Mouse (Mus musculus) hindbrain, postnatal 0 days (tissue): ENCODE measurements around the gene Rnf10. TPM values are rescaled to one million over a fixed set of nuclear protein-coding genes. Genes with fewer than 3 reads are reported as not detected.
A peak's percentile ranks its signal among the peaks of the same experiment; 100 is the strongest.
"Not testable (repeated sequence)": the region's sequence is repeated elsewhere in the genome, so short reads cannot be mapped to it uniquely, and the experiment has no call there.

Experiments used
- ATAC-seq: fragments of 200-750 bp; cut with Nextera tagmentation; 2 replicates; pipeline ENCODE4 v1.8.0; 2017; ENCODE audit warnings: mild to moderate bottlenecking, moderate TSS enrichment, moderate library complexity
- DNase-seq: peaks from one replicate; pipeline ENCODE4 v3.0.0-alpha.2; 2015; ENCODE audit warnings: low spot score
- H3K27ac ChIP-seq: fragments of 300-500 bp; sonication (generic); 2 replicates; pipeline ENCODE4 v1.5.1; 2014; ENCODE audit warnings: mild to moderate bottlenecking
- H3K27me3 ChIP-seq: fragments of 300-500 bp; sonication (generic); 2 replicates; pipeline ENCODE4 v1.6.1; 2014; ENCODE audit warnings: low read length, mixed read lengths; ENCODE audit not compliant: insufficient read depth
- H3K36me3 ChIP-seq: fragments of 300-500 bp; sonication (generic); 2 replicates; pipeline ENCODE4 v1.6.1; 2014; ENCODE audit warnings: low read length, mixed read lengths; ENCODE audit not compliant: insufficient read depth
- H3K4me1 ChIP-seq: fragments of 300-500 bp; sonication (generic); 2 replicates; pipeline ENCODE4 v1.6.1; 2014; ENCODE audit warnings: antibody characterized with exemption, low read length, mixed read lengths; ENCODE audit not compliant: insufficient read depth
- H3K4me2 ChIP-seq: fragments of 300-500 bp; sonication (generic); 2 replicates; pipeline ENCODE4 v1.6.1; 2014; ENCODE audit warnings: low read depth, mild to moderate bottlenecking, low read length, moderate library complexity, mixed read lengths
- H3K4me3 ChIP-seq: fragments of 300-500 bp; sonication (generic); 2 replicates; pipeline ENCODE4 v1.5.1; 2014; ENCODE audit warnings: low read length
- H3K9ac ChIP-seq: fragments of 300-500 bp; sonication (generic); replicated peaks from 2 replicates; pipeline ENCODE4 v1.6.1; 2014; ENCODE audit warnings: mild to moderate bottlenecking, low read length, moderate library complexity, mixed read lengths
- H3K9me3 ChIP-seq: fragments of 300-500 bp; sonication (generic); 2 replicates; pipeline ENCODE4 v1.6.1; 2016; ENCODE audit warnings: low read length, mixed read lengths
- CTCF ChIP-seq: IDR thresholded peaks from 2 replicates; pipeline ENCODE4 v1.5.1; 2016; ENCODE audit warnings: antibody characterized with exemption, control low read depth, low read depth
- WGBS: fragments of 180-500 bp; shearing (Covaris S2); extraction: QIAGEN DNeasy Blood & Tissue Kit; methylation state at CpG from one replicate; pipeline ENCODE4 v1.1.7; 2014; 5-methylcytosine and 5-hydroxymethylcytosine counted together
- polyA plus RNA-seq: library from polyadenylated mRNA; unstranded; fragments of >200 nt; fragmentation: Nextera tagmentation; extraction: Ambion mirVana; gene quantifications from 2 replicates; pipeline ENCODE4 v1.2.1, GENCODE M21; 2015
- total RNA-seq: library from RNA; depleted of rRNA; stranded (reverse); fragments of >200 nt; gene quantifications from 2 replicates; pipeline ENCODE4 v1.2.3, GENCODE M21; 2014

Rnf10 gene
- total and polyA plus RNA-seq, 2 experiments from 2014 or later = 112 to 141 TPM

DNA sequence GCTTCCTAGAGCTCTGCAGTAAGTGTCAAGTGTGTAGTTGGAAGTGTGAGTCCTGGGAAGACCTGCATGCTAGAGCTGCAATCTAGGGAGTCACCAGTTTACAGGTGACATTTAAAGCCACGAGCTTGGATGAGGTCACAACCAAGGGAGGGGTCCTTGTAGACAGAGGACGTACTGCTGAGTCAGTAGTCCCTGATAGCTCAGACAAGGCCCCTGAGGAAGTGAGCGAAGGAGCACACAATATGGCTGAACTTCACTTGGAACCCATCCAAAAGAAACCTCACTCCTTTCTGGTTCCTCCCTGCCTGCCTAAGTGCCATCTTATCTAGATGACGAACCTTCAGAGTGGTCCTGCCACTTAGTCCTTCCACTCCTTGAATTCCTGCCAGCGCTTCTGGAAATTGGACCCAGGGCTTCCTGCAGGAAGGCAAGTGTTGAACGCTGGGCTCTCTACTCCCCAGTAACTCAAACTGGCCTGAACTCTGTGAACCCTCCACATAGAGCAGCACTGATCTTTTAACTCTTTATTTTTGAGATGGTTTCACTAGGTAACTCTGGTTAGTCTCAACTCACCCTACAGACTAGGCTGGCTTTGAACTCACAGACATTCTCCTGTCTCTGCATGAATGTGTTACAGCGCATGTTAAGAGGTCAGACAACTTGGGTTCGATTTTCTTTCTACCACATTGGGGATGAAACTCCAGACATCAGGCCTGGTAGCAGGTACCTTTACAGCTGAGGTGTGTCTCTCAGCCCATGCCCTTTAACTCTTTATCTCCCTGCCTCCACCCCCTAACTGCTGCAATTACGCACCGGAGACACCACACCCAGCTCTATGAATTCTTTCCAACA, 40.3 kb upstream of the Rnf10 start:
- WGBS = 72% methylated on average over 10 of the region's 10 CpGs
- Histone ChIP-seq H3K9ac (no peak overlapping the region), H3K4me1 (peaks cover 9% of the 10 kb centered on the region; the same call in 1 of the 2 replicates), H3K4me2 (no peak overlapping the region), H3K27ac (no peak overlapping the region), H3K27me3 (no peaks in the 10 kb centered on the region), H3K36me3 (no peaks in the 10 kb centered on the region), H3K4me3 (no peak overlapping the region), H3K9me3 (no peaks in the 10 kb centered on the region)
- ATAC-seq = no peak
- DNase-seq = no peak
- no peak for TF ChIP-seq CTCF

DNA sequence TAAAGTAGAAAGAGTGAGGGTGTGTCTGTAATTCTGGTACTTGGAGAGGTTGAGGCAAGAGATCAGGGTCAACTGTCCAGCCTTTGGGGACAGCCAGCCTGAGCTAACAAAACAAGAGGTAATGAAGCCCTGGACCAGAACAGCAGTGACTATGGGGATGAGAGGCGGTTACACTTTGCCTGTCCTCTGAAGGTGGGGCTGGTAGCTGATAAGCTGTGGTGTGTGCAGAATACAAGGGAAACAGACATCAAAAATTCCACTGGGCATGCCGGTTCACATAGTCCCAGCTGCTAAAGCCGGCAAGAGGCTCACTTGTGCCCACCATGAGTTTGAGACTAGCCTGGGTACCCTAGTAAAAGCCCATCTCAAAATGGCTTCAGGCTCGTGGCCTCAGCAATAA, 39.7 kb upstream of the Rnf10 start:
- H3K4me1 ChIP-seq = peaks cover 4% of the 10 kb centered on the region; the same call in 1 of the 2 replicates
- no peak overlapping the region for H3K27ac ChIP-seq
- H3K36me3 ChIP-seq = no peaks in the 10 kb centered on the region
- H3K9ac ChIP-seq = no peak overlapping the region
- DNase-seq = no peak
- ATAC-seq = no peak
- H3K4me2 ChIP-seq = no peak overlapping the region
- H3K9me3 ChIP-seq = no peaks in the 10 kb centered on the region
- no peaks in the 10 kb centered on the region for H3K27me3 ChIP-seq
- H3K4me3 ChIP-seq = no peak overlapping the region
- 88% methylated on average over 4 of the region's 4 CpGs for WGBS
- no peak for TF ChIP-seq CTCF

DNA sequence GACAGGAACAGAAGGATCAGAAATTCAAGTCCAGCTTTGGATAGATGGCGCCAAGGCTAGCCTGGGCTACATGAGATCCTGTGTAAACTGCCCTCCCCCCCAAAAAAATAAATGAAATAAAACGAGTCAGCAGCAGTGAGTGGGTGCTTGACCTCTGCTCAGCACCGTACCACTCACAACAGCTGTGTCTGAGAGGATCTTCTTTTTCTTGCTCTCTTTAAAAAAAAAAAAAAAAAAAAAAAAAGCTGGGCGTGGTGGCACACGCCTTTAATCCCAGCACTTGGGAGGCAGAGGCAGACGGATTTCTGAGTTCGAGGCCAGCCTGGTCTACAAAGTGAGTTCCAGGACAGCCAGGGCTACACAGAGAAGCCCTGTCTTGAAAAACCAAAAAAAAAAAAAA, 29.5 kb upstream of the Rnf10 start:
- not testable (repeated sequence) for H3K4me1 ChIP-seq, H3K9me3 ChIP-seq

DNA sequence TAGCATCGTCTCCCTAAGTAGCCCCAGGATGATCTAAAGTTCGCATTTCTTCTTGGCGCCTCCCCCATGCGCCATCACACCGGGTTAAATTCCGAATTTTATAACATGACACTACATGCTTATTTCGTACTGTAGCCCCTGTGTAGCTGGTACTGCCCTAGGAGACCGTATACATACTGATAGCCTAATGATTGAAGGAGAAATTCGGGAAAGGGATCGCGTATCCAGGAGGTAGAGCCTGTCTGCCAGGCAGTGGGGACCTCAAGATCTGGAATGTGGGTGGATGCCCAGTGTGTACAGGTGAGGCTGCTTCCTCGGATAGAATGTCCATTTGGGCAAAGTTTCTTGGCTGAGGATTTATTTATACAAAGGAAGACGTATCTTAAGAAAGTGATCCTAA, 28.9 kb upstream of the Rnf10 start:
- no peak overlapping the region for H3K27ac ChIP-seq
- ATAC-seq = no peak
- no peak for DNase-seq

More for the DNA sequence above, 29.5 kb upstream of the Rnf10 start:
- 69% methylated on average over 3 of the region's 7 CpGs for WGBS
- not testable (repeated sequence) for ATAC-seq, DNase-seq, H3K9ac ChIP-seq, H3K27me3 ChIP-seq, H3K4me2 ChIP-seq, H3K4me3 ChIP-seq, H3K27ac ChIP-seq
- H3K36me3 ChIP-seq = peaks cover 11% of the 10 kb centered on the region; the same call in 1 of the 2 replicates

DNA sequence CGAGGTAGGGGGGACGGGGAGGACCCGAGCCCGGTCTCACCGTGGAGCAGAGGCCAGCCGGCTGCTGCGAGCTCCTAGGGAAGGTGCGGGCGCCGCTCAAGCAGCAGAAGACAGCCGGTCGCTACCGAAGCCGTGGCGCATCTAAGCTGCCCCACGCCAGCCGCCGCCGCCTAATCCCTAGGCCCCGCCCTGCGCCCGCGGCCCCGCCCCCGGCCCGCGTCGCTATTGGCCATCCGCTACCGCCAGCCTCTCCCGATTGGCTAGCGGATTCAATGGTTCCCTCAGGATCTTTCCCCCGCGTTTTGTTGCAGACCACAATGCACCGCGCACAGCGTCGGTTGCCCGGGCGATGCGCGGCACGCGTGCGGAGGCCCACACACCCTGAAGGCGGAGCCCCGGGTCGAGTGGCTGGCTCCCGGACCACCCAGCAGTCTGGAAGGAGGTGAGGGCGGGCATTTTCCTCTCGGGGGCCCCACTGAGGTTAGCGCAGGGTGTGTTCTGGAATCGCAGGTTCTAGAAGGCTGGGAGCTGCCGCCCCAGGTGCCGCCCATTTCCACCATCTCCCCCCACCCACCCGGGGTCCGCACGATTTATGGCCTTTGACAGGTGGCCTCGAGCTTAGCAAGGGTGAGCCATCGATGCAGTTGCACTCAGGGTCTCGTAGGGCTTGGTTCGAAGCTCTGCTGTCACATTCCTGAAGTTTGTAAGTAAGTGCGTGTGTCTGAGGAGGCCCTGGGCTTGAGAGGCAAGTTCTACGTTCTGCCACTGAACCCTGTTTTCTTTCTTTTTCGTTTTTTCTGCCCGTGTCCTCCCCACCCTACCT, 28.3 kb upstream of the Rnf10 start, which contains the start of gene Dynll1:
Gene Dynll1, minus strand, starts transcription at position 208 of the 823 bp plus-strand sequence.
- DNase-seq (peak; percentile 99), ATAC-seq (peak; percentile 98)
- H3K4me2 ChIP-seq = peak within 1 kb of the TSS; percentile 70
- 2% methylated on average over 66 of the region's 66 CpGs for WGBS
- peak; percentile 31 for TF ChIP-seq CTCF
- H3K4me3 ChIP-seq = peak within 1 kb of the TSS; percentile 78
- peaks cover 16% of the 10 kb centered on the region for H3K36me3 ChIP-seq
- peak within 1 kb of the TSS; percentile 92 for H3K27ac ChIP-seq
- H3K9me3 ChIP-seq = no peaks in the 10 kb centered on the region
- H3K4me1 ChIP-seq = 0 out of 2 replicates have a peak, but pooled peaks cover 6% of the 10 kb centered on the region
- peak within 1 kb of the TSS; percentile 79 for H3K9ac ChIP-seq
- H3K27me3 ChIP-seq = no peaks in the 10 kb centered on the region

More for the DNA sequence above, 28.9 kb upstream of the Rnf10 start:
- no peaks in the 10 kb centered on the region for H3K27me3 ChIP-seq
- H3K36me3 ChIP-seq = peaks cover 16% of the 10 kb centered on the region; the same call in 1 of the 2 replicates
- H3K4me3 ChIP-seq = peak overlapping the region; percentile 78
- no peak for TF ChIP-seq CTCF
- H3K9me3 ChIP-seq = no peaks in the 10 kb centered on the region
- H3K4me1 ChIP-seq = 0 out of 2 replicates have a peak, but pooled peaks cover 6% of the 10 kb centered on the region
- peak overlapping the region; percentile 25; the same call in 1 of the 2 replicates for H3K9ac ChIP-seq
- peak overlapping the region; percentile 56 for H3K4me2 ChIP-seq
- WGBS = 21% methylated on average over 13 of the region's 13 CpGs

DNA sequence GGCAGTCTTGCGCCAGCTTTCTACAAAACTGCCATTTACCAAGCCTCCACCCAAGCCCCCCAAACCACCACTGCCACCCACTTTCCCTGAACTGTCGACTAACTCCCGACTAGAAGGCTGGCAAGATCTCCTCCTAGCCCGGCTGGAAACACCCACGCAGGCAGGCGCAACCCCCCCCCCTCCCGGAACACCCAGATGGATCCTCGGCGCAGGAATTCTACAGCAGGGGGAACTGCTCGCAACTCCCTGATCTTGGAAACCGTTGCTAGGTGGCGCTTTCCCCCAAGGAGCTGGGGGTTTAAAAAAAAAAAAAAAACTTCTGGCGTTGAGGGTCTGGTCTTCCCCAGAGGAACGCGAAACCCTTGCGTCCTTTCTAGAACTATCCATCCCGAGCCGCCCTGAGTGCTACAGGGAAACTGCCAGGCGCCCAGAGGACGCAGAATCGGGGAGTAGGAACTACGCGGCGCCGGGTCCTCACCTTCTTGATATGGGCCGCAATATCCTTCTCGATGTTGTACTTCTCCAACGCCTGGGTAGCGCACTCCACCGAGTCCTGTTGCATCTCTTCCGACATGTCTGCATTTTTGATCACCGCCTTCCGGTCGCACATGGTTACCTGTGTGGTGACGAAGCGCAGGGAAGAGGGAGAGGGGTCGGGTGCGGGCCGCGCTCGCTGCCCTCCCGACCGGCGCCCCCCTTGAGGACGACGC, 27.5 kb upstream of the Rnf10 start:
- H3K9me3 ChIP-seq = no peaks in the 10 kb centered on the region

More for the DNA sequence above, 27.5 kb upstream of the Rnf10 start:
- no peaks in the 10 kb centered on the region for H3K27me3 ChIP-seq
- 0 out of 2 replicates have a peak, but pooled peaks cover 6% of the 10 kb centered on the region for H3K4me1 ChIP-seq
- H3K36me3 ChIP-seq = peaks cover 17% of the 10 kb centered on the region
- peak overlapping the region; percentile 78 for H3K4me3 ChIP-seq
- peak overlapping the region; percentile 70 for H3K4me2 ChIP-seq
- H3K9ac ChIP-seq = peak overlapping the region; percentile 79
- peak; percentile 54 for TF ChIP-seq CTCF
- peak; percentile 61; the same call in 1 of the 2 replicates for ATAC-seq
- peak; percentile 88 for DNase-seq
- under 1% methylated on average over 46 of the region's 46 CpGs for WGBS
- H3K27ac ChIP-seq = peak overlapping the region; percentile 92
